Mouse (Mus musculus) right cerebral cortex, postnatal 4 days (tissue): ENCODE measurements at regions not wholly inside any gene's neighbourhood (a gene's known extent, or its start where the extent isn't known, plus 50 kb on each side); places are given as distances from the start of the nearest gene placed in this dataset.

ENCODE experiments used
- DNase-seq: peaks from one replicate; pipeline ENCODE4 v3.0.0-alpha.2; 2022

DNA sequence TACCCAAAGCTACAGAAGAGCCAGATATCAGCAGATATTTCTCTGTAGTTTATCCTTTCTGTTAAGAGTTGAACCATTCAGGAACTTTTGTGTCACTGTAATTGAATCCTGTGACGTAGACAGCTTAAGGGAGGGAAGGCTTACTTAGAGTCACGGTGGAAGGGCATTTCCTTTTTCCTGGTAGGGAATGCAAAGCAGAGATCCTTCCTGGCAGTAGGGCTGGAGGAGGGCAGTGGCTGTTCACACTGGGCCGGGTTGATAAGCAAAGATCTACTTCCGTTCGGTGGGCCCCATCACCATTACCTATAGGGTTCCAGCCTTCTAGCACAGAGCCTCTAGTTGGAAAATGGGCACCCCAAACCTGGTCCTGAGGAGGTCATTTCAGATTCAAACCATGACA is 710.7 kb upstream of the Car8 start:
- DNase-seq = no peak

DNA sequence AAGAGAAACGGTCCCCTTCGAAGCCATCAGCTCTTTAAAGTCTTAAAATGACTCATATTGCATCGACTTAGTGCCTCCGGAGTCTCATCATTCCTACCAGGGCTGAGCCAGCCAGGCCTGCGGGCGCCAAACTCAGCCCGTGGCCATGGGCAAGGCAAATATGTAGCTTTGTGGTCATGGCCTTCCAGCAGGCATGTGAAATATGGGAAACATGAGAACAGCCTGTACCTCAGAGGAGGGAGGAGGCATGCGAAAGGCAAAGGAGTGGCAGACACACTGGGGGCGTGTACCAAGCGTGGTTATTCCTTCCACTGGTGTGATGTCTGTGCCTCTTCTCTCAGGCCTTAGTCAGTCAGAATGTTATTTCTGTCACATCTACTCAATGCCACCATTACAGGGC is 706.3 kb upstream of the Car8 start:
- DNase-seq = no peak

- no peak for DNase-seq
Measured at GRCm38 (mm10) chr4:8943080-8943479, 704.2 kb upstream of the Car8 start.

DNA sequence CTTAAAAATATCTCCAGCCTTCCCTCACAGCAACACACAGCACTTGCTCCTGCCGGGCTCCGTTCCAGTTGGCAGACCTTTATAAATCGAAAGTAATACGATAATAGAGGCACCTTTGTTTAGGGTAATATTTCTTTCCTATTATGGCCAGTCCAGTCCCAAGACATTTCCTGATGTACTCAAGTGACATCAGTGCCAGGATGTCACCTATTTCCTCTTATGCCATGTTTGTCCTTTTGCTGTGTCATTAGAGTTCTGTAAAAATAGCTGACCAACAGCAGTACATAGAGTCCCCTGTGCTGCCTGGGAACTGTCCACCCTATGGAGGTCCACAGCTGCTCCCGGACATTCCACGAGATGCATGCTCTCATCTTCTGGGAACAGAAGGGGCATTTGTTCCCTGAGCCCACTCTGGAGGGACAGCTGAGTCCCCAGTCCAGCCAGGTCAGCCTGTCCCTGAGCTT is 700.1 kb upstream of the Car8 start:
- no peak for DNase-seq

DNA sequence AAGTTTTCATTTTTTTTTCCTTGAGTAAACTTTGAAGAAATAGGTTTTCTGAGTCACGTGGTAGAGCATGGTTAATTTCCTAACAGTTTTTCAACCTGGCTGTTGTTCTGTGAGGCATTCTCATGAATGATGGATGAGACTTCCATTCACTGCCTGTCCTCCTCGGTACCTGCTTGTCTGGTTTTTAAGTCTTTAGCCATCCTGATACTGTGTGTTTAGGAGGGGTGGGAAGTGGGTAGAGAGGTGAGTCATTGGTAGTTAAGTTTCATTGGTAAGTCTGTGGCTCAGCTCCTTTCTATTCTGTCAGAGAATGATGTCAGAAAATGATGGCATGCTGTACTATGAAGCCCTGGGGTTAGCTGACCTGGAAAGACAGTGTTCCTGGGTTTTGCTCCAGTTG is 697.1 kb upstream of the Car8 start:
- DNase-seq = no peak

- DNase-seq = no peak
Measured at GRCm38 (mm10) chr4:8934541-8934940, 695.7 kb upstream of the Car8 start.

GRCm38 (mm10) chr4:8929346-8929745 is 690.5 kb upstream of the Car8 start:
- DNase-seq = no peak

DNA sequence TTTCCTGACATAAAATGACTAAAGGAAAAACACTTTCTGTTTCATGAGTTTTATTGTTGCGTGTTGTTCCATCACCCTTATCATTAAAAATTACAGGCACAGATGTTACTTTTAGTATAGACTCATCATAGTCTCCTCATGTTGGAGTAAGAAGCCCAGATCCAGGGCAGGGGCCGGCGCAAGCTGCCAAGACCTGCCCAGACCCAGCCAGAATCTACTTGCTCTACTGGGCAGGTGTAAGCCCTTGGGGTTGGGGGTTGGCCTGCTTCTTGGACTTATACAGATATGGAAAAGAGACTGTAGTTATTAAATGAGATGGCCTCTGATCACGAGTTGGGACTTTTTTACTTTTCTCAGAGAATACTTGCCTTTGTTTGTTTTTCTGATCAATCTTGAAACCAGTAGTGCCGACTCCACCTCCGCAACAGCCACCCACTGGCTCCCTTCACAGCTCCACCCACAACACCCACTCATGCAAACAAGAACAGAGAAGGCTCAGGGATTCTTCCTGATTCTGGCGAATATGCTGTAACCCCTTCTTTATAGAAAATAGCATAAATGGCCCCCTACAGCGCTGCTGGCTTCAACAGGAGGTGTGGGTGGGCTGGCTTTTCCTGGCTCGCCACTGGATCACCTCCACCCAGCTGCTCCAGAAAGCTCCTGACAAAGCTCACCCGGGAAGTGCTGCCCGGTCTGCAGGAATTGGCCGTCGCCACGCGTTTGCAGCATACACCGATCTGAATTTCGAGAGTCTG is 689.9 kb upstream of the Car8 start:
- DNase-seq = no peak

DNA sequence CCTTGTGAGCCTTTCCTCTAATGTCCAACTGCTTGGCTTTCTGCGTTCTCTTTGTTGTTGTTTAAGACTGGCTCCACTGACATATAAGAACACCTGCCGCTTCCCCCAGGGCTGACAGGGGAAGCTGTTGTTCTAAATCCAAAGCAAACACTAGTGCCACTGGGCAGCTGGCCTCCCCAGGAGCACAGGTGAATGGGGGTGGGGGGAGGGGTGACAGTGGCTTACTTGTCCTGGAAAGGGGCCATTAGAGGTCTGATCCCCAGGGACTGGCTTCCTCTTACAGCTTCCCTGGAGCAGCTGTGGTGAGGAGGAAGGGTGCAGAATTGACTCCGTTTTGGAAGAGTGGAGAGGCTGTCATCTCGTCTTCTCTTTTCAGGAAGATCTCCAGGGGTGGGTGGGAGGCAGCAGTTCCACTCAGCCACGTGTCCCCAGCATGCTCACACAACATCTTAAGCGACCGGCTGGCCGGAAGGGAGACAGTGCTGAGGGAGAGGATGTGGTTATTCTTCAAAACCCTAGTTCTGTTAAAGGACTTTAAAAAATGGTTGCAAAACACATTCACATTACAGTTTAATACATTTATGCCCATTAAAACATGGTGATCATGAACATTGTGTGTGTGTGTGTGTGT is 688.5 kb upstream of the Car8 start:
- DNase-seq = no peak

- DNase-seq = no peak
Measured at GRCm38 (mm10) chr4:8926642-8927275, 687.9 kb upstream of the Car8 start.

DNA sequence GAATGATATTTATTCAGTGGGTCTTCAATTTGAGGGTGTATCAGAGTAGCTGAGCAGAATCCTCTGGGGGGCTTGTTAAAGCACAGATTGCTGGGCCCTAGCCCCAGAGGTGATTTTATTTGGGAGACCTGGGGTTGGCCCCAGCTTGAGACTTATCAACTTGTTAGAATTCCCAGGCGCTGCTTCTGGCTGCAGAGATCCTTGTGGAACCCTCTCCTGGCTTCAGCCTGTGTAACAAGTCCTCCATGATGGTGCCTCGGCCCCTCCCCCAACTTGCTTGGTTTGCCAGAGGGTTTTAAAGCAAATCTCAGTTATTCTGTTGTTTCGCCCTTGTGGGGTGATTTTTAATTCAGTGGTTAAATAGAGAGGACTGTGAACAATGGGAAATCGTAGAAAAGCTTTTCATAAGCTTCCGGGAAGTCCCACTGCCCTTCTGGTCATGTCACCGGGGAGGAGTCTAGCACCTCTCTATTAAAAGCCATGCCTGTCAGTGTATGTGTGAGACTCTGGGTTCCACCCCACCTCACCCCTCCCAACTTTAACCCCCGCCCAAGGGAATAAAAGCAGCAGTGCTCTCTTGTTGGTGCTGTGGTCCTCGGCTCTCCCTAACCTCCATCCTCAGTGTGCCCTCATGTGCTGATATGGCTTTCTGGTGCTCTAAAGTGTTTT is 684.0 kb upstream of the Car8 start:
- no peak for DNase-seq

DNA sequence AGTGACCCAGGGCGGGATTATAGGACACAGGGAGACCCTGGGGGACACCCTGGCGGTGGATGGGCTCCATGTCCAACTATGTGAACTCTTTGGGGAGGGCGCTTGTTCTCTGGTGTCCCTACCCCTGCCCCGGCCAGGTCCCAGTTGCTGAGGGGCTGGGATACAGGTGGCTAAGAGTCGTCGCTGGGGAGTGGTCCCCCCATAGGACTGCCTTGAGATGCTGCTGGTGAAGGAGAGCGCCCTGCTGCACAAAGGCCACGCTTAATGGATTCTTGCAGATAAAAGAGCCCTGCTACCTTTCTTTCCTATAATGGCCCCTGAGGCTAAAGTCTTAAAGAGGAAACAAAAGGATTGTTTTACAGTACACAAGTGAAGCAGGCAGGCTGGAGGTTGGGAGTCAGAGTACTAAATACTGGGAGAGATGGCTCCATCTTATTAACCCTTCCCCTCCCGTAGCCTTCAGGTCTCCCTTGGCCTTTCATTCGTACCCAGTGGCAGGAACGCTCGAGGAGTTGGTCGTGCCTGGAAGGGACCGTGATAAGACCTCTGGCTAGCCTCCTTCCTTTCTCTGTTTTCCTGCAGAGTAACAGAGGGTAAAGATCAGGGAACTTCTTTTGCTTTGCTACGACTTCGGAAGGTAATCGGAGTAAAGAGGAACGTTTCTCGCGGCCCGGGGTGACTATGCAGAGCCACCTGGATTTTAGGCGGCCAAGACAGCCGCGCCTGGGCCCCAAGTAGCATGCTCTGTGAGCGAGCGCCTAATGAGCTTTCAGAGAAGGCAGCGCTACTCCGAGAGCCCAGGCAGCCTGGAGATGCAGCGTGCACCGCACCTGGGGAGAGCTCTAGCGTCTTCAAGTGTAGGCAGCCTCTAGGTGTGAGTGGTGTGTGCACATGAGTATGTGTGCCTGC is 682.9 kb upstream of the Car8 start:
- DNase-seq = no peak

- DNase-seq = no peak
Measured at GRCm38 (mm10) chr4:8920306-8920705, 681.5 kb upstream of the Car8 start.

- no peak for DNase-seq
Measured at GRCm38 (mm10) chr4:8919366-8919984, 680.6 kb upstream of the Car8 start.
